Comparison of ENCODE assay signal across 8 mouse cellular contexts in genomic region chr9:58314682-58315360, GRCm38 (mm10). TPM values are rescaled to one million over a fixed set of nuclear protein-coding genes. Genes with fewer than 3 reads are reported as not detected.
DNase-seq lines count a peak whose midpoint lies in the region; ATAC-seq and TF ChIP-seq lines count a peak whose summit lies in the region.

No protein-coding gene starts in this region.

- H3K27me3 ChIP-seq in lung, embryonic 14.5 days (ENCODE audit: insufficient read depth, low read length), result peaks cover 11% of the 10 kb centered on the region; the same call in 1 of the 2 replicates
- H3K27me3 ChIP-seq in forebrain, embryonic 10.5 days (ENCODE audit: poor library complexity, severe bottlenecking), result peaks cover 63% of the 10 kb centered on the region
- H3K27me3 ChIP-seq in hindbrain, embryonic 10.5 days (ENCODE audit: insufficient read depth, poor library complexity, severe bottlenecking), result peaks cover 45% of the 10 kb centered on the region
- H3K27me3 ChIP-seq in midbrain, embryonic 15.5 days (replicated peaks), result peaks cover 28% of the 10 kb centered on the region
- peaks cover 72% of the 10 kb centered on the region for H3K27me3 ChIP-seq in liver, embryonic 12.5 days (replicated peaks)

- TF ChIP-seq CTCF in lung, embryonic 14.5 days (IDR thresholded peaks at IDR 0.05; ENCODE audit: low read depth), result no peak
- no peak for TF ChIP-seq CTCF in lung, adult 2 months (IDR thresholded peaks at IDR 0.05; ENCODE audit: insufficient read depth, low read length)

- H3K27ac ChIP-seq in lung, embryonic 14.5 days (ENCODE audit: low read depth), result peak overlapping the region; percentile 80
- peak overlapping the region; percentile 78 for H3K27ac ChIP-seq in forebrain, embryonic 10.5 days
- peak overlapping the region; percentile 78 for H3K27ac ChIP-seq in hindbrain, embryonic 10.5 days
- 0 out of 2 replicates have a peak overlapping the region, but pooled peaks have one; percentile 20 for H3K27ac ChIP-seq in midbrain, embryonic 15.5 days
- H3K27ac ChIP-seq in liver, embryonic 12.5 days, result no peak overlapping the region

- peak; percentile 56 for DNase-seq in lung, embryonic 14.5 days
- no peak for DNase-seq in lung, adult 2 months
- DNase-seq in forebrain, embryonic 10.5 days (ENCODE audit: extremely low spot score, low spot score), result no peak
- DNase-seq in hindbrain, embryonic 10.5 days (ENCODE audit: low spot score), result peak; percentile 42
- no peak for DNase-seq in spleen, adult 18-20 months
- no peak for DNase-seq in ovary, postnatal 10 days (ENCODE audit: low spot score)

- peak overlapping the region; percentile 11; the same call in 1 of the 2 replicates for H3K4me2 ChIP-seq in lung, embryonic 14.5 days
- no peak overlapping the region for H3K4me2 ChIP-seq in midbrain, embryonic 15.5 days
- no peak overlapping the region for H3K4me2 ChIP-seq in liver, embryonic 12.5 days

- H3K4me1 ChIP-seq in lung, embryonic 14.5 days (ENCODE audit: insufficient read depth), result peaks cover 20% of the 10 kb centered on the region
- no peaks in the 10 kb centered on the region for H3K4me1 ChIP-seq in lung, adult 2 months (ENCODE audit: control insufficient read depth, insufficient read depth, low read length)
- H3K4me1 ChIP-seq in forebrain, embryonic 10.5 days, result peaks cover 51% of the 10 kb centered on the region
- H3K4me1 ChIP-seq in hindbrain, embryonic 10.5 days (replicated peaks), result peaks cover 66% of the 10 kb centered on the region
- H3K4me1 ChIP-seq in midbrain, embryonic 15.5 days, result peaks cover 17% of the 10 kb centered on the region
- H3K4me1 ChIP-seq in liver, embryonic 12.5 days, result peaks cover 15% of the 10 kb centered on the region; the same call in 1 of the 2 replicates

- no peak overlapping the region for H3K9ac ChIP-seq in lung, embryonic 14.5 days
- no peak overlapping the region for H3K9ac ChIP-seq in midbrain, embryonic 15.5 days
- H3K9ac ChIP-seq in liver, embryonic 12.5 days, result no peak overlapping the region

- no peaks in the 10 kb centered on the region for H3K36me3 ChIP-seq in lung, embryonic 14.5 days (ENCODE audit: insufficient read depth)
- no peaks in the 10 kb centered on the region for H3K36me3 ChIP-seq in forebrain, embryonic 10.5 days (replicated peaks)
- no peaks in the 10 kb centered on the region for H3K36me3 ChIP-seq in hindbrain, embryonic 10.5 days
- no peaks in the 10 kb centered on the region for H3K36me3 ChIP-seq in midbrain, embryonic 15.5 days (replicated peaks)
- H3K36me3 ChIP-seq in liver, embryonic 12.5 days, result no peaks in the 10 kb centered on the region

- WGBS in lung, embryonic 14.5 days, result 32% methylated on average over 5 of the region's 5 CpGs
- 42% methylated on average over 5 of the region's 5 CpGs for WGBS in lung, adult 2 months
- WGBS in forebrain, embryonic 10.5 days, result 50% methylated on average over 5 of the region's 5 CpGs
- WGBS in hindbrain, embryonic 10.5 days, result 39% methylated on average over 5 of the region's 5 CpGs
- 36% methylated on average over 5 of the region's 5 CpGs for WGBS in midbrain, embryonic 15.5 days
- WGBS in liver, embryonic 12.5 days (ENCODE audit: insufficient replicate concordance), result 52% methylated on average over 5 of the region's 5 CpGs

- no peaks in the 10 kb centered on the region for H3K9me3 ChIP-seq in lung, embryonic 14.5 days (ENCODE audit: low read depth, low read length)
- H3K9me3 ChIP-seq in forebrain, embryonic 10.5 days, result no peaks in the 10 kb centered on the region
- no peaks in the 10 kb centered on the region for H3K9me3 ChIP-seq in hindbrain, embryonic 10.5 days
- H3K9me3 ChIP-seq in midbrain, embryonic 15.5 days, result no peaks in the 10 kb centered on the region
- H3K9me3 ChIP-seq in liver, embryonic 12.5 days (replicated peaks), result no peaks in the 10 kb centered on the region

- H3K4me3 ChIP-seq in lung, embryonic 14.5 days (ENCODE audit: low read depth, low read length), result no peak overlapping the region
- no peak overlapping the region for H3K4me3 ChIP-seq in lung, adult 2 months (replicated peaks; ENCODE audit: extremely low read depth, low read depth, low read length)
- H3K4me3 ChIP-seq in forebrain, embryonic 10.5 days, result no peak overlapping the region
- H3K4me3 ChIP-seq in hindbrain, embryonic 10.5 days, result no peak overlapping the region
- no peak overlapping the region for H3K4me3 ChIP-seq in midbrain, embryonic 15.5 days
- H3K4me3 ChIP-seq in liver, embryonic 12.5 days, result no peak overlapping the region

- no peak for ATAC-seq in lung, embryonic 14.5 days (ENCODE audit: insufficient read depth)
- ATAC-seq in midbrain, embryonic 15.5 days (replicated peaks), result no peak
- ATAC-seq in liver, embryonic 12.5 days, result no peak

- no peak for TF ChIP-seq POLR2A in lung, adult 2 months (IDR thresholded peaks at IDR 0.05; ENCODE audit: borderline replicate concordance, extremely low read depth, low read depth, low read length)

RNA-seq across cellular contexts. Expression of gene Loxl1, which starts 1.8 kb away (rescaled TPM):
- 34.4 and 37.1 TPM in 2 replicates for polyA plus RNA-seq in lung, embryonic 14.5 days (2014; fragmentation: Nextera tagmentation; extraction: Ambion mirVana)
- polyA plus RNA-seq in lung, adult 2 months (2012; rRNA removed), result 231 and 235 TPM in 2 replicates
- polyA plus RNA-seq in forebrain, embryonic 10.5 days (2016; fragmentation: Nextera tagmentation; extraction: Ambion mirVana), result 7.1 and 7.2 TPM in 2 replicates
- 9.9 and 14.5 TPM in 2 replicates for polyA plus RNA-seq in hindbrain, embryonic 10.5 days (2016; fragmentation: Nextera tagmentation; extraction: Ambion mirVana)
- polyA plus RNA-seq in midbrain, embryonic 15.5 days (2015; fragmentation: Nextera tagmentation; extraction: Ambion mirVana), result 6.0 and 7.2 TPM in 2 replicates
- 3.7 and 5.1 TPM in 2 replicates for polyA plus RNA-seq in liver, embryonic 12.5 days (2016; fragmentation: Nextera tagmentation; extraction: Ambion mirVana)

RNA-seq across cellular contexts. Expression of gene Tbc1d21, which starts 55.4 kb away (rescaled TPM):
- not detected in 2 replicates for polyA plus RNA-seq in lung, embryonic 14.5 days (2014; fragmentation: Nextera tagmentation; extraction: Ambion mirVana)
- polyA plus RNA-seq in lung, adult 2 months (2012; rRNA removed), result not detected in 2 replicates
- polyA plus RNA-seq in forebrain, embryonic 10.5 days (2016; fragmentation: Nextera tagmentation; extraction: Ambion mirVana), result not detected in 2 replicates
- not detected in 2 replicates for polyA plus RNA-seq in hindbrain, embryonic 10.5 days (2016; fragmentation: Nextera tagmentation; extraction: Ambion mirVana)
- polyA plus RNA-seq in midbrain, embryonic 15.5 days (2015; fragmentation: Nextera tagmentation; extraction: Ambion mirVana), result not detected in 2 replicates
- polyA plus RNA-seq in liver, embryonic 12.5 days (2016; fragmentation: Nextera tagmentation; extraction: Ambion mirVana), result not detected in 2 replicates

Comparison
In these comparisons a context has a peak if more than half of its experiments do, and no peak if none do; other contexts are left out.
1. DNase-seq: peak in lung, embryonic 14.5 days (single experiment) and hindbrain, embryonic 10.5 days (single experiment); none in lung, adult 2 months (single experiment), forebrain, embryonic 10.5 days (single experiment), spleen, adult 18-20 months (0 of 2) and ovary, postnatal 10 days (single experiment).